Mouse (Mus musculus) megakaryocyte, embryonic 14.5 days (primary cell): Measurements from ENCODE around the gene Shc4.

ENCODE experiments used
- FLI1 ChIP-seq: IDR thresholded peaks from 2 replicates; pipeline ENCODE4 v1.6.1; 2012; ENCODE audit warnings: low read length, inconsistent platforms, mixed read lengths
- GATA1 ChIP-seq: IDR thresholded peaks from 3 replicates; pipeline ENCODE4 v1.6.1; 2012; ENCODE audit warnings: mixed read lengths, low read length, inconsistent platforms, borderline replicate concordance

GRCm38 (mm10) chr2:125731763-125732560, 8.0 kb upstream of the Shc4 start:
- TF ChIP-seq GATA1: no peak
- no peak for TF ChIP-seq FLI1
